Mouse (Mus musculus): ENCODE measurements around the gene Hsfy2.

GRCm38 (mm10) chr1:56612384-56612783, 24.9 kb downstream of the Hsfy2 start:
- TF ChIP-seq CTCF (IDR thresholded peaks at IDR 0.05; ENCODE audit: control insufficient read depth, insufficient read depth, insufficient replicate concordance, low read depth, low read length) (no peak), POLR2A (IDR thresholded peaks at IDR 0.05; ENCODE audit: control insufficient read depth, low read depth, low read length) (no peak)
